Mouse (Mus musculus): ENCODE measurements around the gene Enoph1. TPM values are rescaled to one million over a fixed set of nuclear protein-coding genes. Genes with fewer than 3 reads are reported as not detected.
A peak's percentile ranks its signal among the peaks of the same experiment; 100 is the strongest.

The Enoph1 gene
- 47.9 and 50.8 TPM in 2 replicates for polyA plus RNA-seq (2014; fragmentation: Nextera tagmentation; extraction: Ambion mirVana)

DNA sequence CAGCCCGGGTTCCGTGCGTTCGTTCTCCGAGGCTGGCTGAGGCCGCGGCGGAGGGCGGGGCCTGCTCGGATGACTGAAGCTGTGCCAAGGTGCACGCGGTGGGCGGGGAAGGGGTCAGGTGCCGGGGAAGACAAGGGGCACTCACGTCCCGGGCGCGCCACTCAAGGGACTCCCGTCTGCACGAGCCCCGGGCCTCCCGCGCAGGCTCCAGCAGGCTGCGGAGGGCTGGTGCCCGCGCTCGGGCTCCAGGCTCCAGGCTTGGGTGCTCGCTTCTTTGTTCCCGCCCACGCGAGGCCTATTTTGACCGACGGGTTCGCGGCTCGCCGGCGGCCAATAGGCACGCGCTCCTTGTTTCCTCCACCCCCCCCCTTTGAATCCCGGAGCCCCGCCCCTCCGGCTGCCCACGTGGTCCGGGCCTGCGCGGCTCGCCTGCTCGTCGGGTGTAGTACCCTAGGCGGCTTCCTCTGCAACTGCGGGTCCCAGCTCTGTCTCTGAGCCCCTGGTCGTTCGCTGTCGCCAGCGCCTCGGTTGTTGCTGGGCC, at the start of gene Enoph1, which contains the start of gene Hnrnpdl:
Gene Enoph1 (plus strand): TSS at position 384 of the 541 bp plus-strand sequence.
Gene Hnrnpdl (minus strand): TSS at position 63 of the 541 bp plus-strand sequence.
- ATAC-seq (ENCODE audit: insufficient read depth) (peak; percentile 87), DNase-seq (peak; percentile 97)
- Histone ChIP-seq H3K4me3 (ENCODE audit: low read depth, low read length) (peak within 1 kb of the TSS; percentile 96), H3K4me2 (peak within 1 kb of the TSS; percentile 91), H3K27me3 (ENCODE audit: insufficient read depth, low read length) (no peaks in the 10 kb centered on the region), H3K4me1 (ENCODE audit: insufficient read depth) (no peaks in the 10 kb centered on the region), H3K9me3 (ENCODE audit: low read depth, low read length) (no peaks in the 10 kb centered on the region), H3K27ac (ENCODE audit: low read depth) (peak within 1 kb of the TSS; percentile 99), H3K9ac (peak within 1 kb of the TSS; percentile 99), H3K36me3 (ENCODE audit: insufficient read depth) (peaks cover 30% of the 10 kb centered on the region)
- WGBS, result under 1% methylated on average over 57 of the region's 57 CpGs
- no peak for TF ChIP-seq CTCF (IDR thresholded peaks at IDR 0.05; ENCODE audit: low read depth)

DNA sequence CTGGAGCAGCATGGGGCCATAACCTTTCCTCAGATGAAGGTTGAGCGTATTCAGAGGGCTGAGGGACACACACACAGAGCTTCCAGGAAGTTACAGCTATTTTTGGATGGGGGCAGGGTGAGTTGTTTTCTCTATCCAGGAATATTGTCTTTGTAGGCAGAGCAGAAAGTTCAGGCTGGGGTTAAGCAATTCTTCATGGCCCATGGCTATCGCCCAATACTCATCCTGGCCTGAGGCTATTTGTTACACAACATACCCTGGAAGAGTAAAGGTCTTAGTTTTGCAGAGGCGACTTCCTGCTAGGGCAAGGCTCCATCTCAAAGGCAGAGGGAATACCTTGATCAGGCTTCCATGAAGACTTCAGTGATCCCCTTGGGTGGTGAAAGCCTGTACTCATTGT, 45.6 kb upstream of the Enoph1 start:
- Histone ChIP-seq H3K4me3 (ENCODE audit: low read depth, low read length) (no peak overlapping the region), H3K9me3 (ENCODE audit: low read depth, low read length) (0 out of 2 replicates have a peak, but pooled peaks cover 3% of the 10 kb centered on the region), H3K27me3 (ENCODE audit: insufficient read depth, low read length) (no peaks in the 10 kb centered on the region), H3K4me1 (ENCODE audit: insufficient read depth) (no peaks in the 10 kb centered on the region), H3K36me3 (ENCODE audit: insufficient read depth) (no peaks in the 10 kb centered on the region), H3K4me2 (no peak overlapping the region), H3K9ac (no peak overlapping the region), H3K27ac (ENCODE audit: low read depth) (no peak overlapping the region)
- 67% methylated on average over 3 of the region's 3 CpGs for WGBS
- no peak for ATAC-seq (ENCODE audit: insufficient read depth)
- TF ChIP-seq CTCF (IDR thresholded peaks at IDR 0.05; ENCODE audit: low read depth), result no peak
- DNase-seq, result no peak

GRCm38 (mm10) chr5:99994680-99995079, 45.1 kb upstream of the Enoph1 start:
- DNase-seq (no peak), ATAC-seq (ENCODE audit: insufficient read depth) (no peak)
- Histone ChIP-seq H3K4me1 (ENCODE audit: insufficient read depth) (no peaks in the 10 kb centered on the region), H3K4me3 (ENCODE audit: low read depth, low read length) (no peak overlapping the region), H3K9me3 (ENCODE audit: low read depth, low read length) (0 out of 2 replicates have a peak, but pooled peaks cover 3% of the 10 kb centered on the region), H3K27ac (ENCODE audit: low read depth) (no peak overlapping the region), H3K4me2 (no peak overlapping the region), H3K27me3 (ENCODE audit: insufficient read depth, low read length) (no peaks in the 10 kb centered on the region), H3K36me3 (ENCODE audit: insufficient read depth) (no peaks in the 10 kb centered on the region), H3K9ac (no peak overlapping the region)
- WGBS, result 93% methylated on average over 3 of the region's 3 CpGs
- TF ChIP-seq CTCF (IDR thresholded peaks at IDR 0.05; ENCODE audit: low read depth), result no peak

GRCm38 (mm10) chr5:100000048-100000447, 39.7 kb upstream of the Enoph1 start:
- H3K4me1 ChIP-seq (ENCODE audit: insufficient read depth), result no peaks in the 10 kb centered on the region

GRCm38 (mm10) chr5:100000500-100000899, 39.3 kb upstream of the Enoph1 start:
- no peak overlapping the region for H3K4me2 ChIP-seq
- H3K27me3 ChIP-seq (ENCODE audit: insufficient read depth, low read length), result no peaks in the 10 kb centered on the region
- H3K27ac ChIP-seq (ENCODE audit: low read depth), result no peak overlapping the region
- no peaks in the 10 kb centered on the region for H3K4me1 ChIP-seq (ENCODE audit: insufficient read depth)
- no peak overlapping the region for H3K9ac ChIP-seq
- no peak for TF ChIP-seq CTCF (IDR thresholded peaks at IDR 0.05; ENCODE audit: low read depth)
- H3K4me3 ChIP-seq (ENCODE audit: low read depth, low read length), result no peak overlapping the region
- no peak for ATAC-seq (ENCODE audit: insufficient read depth)
- H3K36me3 ChIP-seq (ENCODE audit: insufficient read depth), result no peaks in the 10 kb centered on the region
- H3K9me3 ChIP-seq (ENCODE audit: low read depth, low read length), result 0 out of 2 replicates have a peak, but pooled peaks cover 3% of the 10 kb centered on the region
- DNase-seq, result no peak
- WGBS, result 36% methylated on average over 8 of the region's 8 CpGs

More at GRCm38 (mm10) chr5:100000048-100000447, 39.7 kb upstream of the Enoph1 start:
- no peak for TF ChIP-seq CTCF (IDR thresholded peaks at IDR 0.05; ENCODE audit: low read depth)
- WGBS, result 72% methylated on average over 7 of the region's 7 CpGs
- Histone ChIP-seq H3K36me3 (ENCODE audit: insufficient read depth) (no peaks in the 10 kb centered on the region), H3K9ac (no peak overlapping the region), H3K27me3 (ENCODE audit: insufficient read depth, low read length) (no peaks in the 10 kb centered on the region), H3K9me3 (ENCODE audit: low read depth, low read length) (0 out of 2 replicates have a peak, but pooled peaks cover 3% of the 10 kb centered on the region), H3K4me2 (no peak overlapping the region), H3K4me3 (ENCODE audit: low read depth, low read length) (no peak overlapping the region), H3K27ac (ENCODE audit: low read depth) (no peak overlapping the region)
- no peak for ATAC-seq (ENCODE audit: insufficient read depth)
- DNase-seq, result no peak

DNA sequence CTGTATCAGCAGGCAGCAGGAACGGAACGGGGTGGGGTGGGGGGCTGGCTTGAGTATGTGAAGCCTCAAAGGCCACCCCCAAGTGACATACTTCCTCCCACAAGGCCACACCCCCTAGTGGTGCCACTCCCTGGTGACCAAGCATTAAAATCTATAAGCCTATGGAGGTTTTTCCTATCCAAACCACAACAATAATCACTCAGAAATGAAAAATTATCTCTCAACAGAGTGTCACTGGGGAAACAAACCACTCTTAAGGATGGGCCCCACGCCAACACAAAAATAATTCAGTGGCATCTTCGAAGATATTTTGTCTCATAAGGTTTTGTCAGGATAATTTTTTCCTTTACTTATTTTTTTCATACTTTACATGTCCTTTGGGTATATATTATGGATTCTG, 35.9 kb upstream of the Enoph1 start:
- Histone ChIP-seq H3K4me1 (ENCODE audit: insufficient read depth) (no peaks in the 10 kb centered on the region), H3K4me3 (ENCODE audit: low read depth, low read length) (no peak overlapping the region), H3K27ac (ENCODE audit: low read depth) (no peak overlapping the region), H3K27me3 (ENCODE audit: insufficient read depth, low read length) (no peaks in the 10 kb centered on the region), H3K9me3 (ENCODE audit: low read depth, low read length) (no peaks in the 10 kb centered on the region), H3K9ac (no peak overlapping the region), H3K36me3 (ENCODE audit: insufficient read depth) (no peaks in the 10 kb centered on the region), H3K4me2 (no peak overlapping the region)
- ATAC-seq (ENCODE audit: insufficient read depth), result no peak
- TF ChIP-seq CTCF (IDR thresholded peaks at IDR 0.05; ENCODE audit: low read depth), result no peak
- DNase-seq, result no peak
- WGBS, result 73% methylated on average over 4 of the region's 4 CpGs

DNA sequence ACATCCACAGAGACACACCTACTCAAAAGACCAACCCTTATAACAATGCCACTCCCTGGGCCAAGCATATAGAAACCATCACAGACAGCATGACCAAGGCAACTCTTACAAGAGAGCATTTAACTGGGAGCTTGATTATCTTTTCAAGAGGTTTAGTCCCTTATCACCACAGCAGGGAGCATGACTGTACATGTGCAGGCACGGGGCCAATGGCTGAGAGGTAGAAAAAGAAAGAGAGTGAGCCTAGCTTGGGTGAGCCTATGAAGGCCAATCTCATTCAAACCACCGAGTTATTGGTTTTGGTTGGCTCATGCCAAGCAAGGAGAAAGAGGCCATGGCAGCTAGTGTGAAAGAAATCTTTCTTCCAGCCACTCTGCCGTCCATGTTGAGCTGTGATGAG, 34.4 kb upstream of the Enoph1 start:
- 57% methylated on average over 3 of the region's 3 CpGs for WGBS
- no peak for DNase-seq
- Histone ChIP-seq H3K9ac (no peak overlapping the region), H3K9me3 (ENCODE audit: low read depth, low read length) (no peaks in the 10 kb centered on the region), H3K4me1 (ENCODE audit: insufficient read depth) (no peaks in the 10 kb centered on the region), H3K27ac (ENCODE audit: low read depth) (no peak overlapping the region), H3K4me3 (ENCODE audit: low read depth, low read length) (no peak overlapping the region), H3K27me3 (ENCODE audit: insufficient read depth, low read length) (no peaks in the 10 kb centered on the region), H3K36me3 (ENCODE audit: insufficient read depth) (no peaks in the 10 kb centered on the region), H3K4me2 (no peak overlapping the region)
- TF ChIP-seq CTCF (IDR thresholded peaks at IDR 0.05; ENCODE audit: low read depth), result no peak
- no peak for ATAC-seq (ENCODE audit: insufficient read depth)

Data from lung, embryonic 14.5 days (tissue).